Mouse (Mus musculus) macrophage (primary cell): Measurements from ENCODE around the gene Ddx27. TPM values are rescaled to one million over a fixed set of nuclear protein-coding genes. Genes with fewer than 3 reads are reported as not detected.
A peak's percentile ranks its signal among the peaks of the same experiment; 100 is the strongest.

Source experiments
- H3K27ac ChIP-seq: fragments of 350-480 bp; formaldehyde crosslinking; 2 replicates; pipeline ENCODE4 v1.9.0; 2021
- H3K36me3 ChIP-seq: fragments of 350-480 bp; formaldehyde crosslinking; 2 replicates; pipeline ENCODE4 v1.9.0; 2021; ENCODE audit errors: inconsistent target
- H3K4me3 ChIP-seq: fragments of 350-480 bp; formaldehyde crosslinking; 2 replicates; pipeline ENCODE4 v1.9.0; 2021; ENCODE audit errors: inconsistent target
- H3K79me2 ChIP-seq: fragments of 350-480 bp; formaldehyde crosslinking; 2 replicates; pipeline ENCODE4 v1.9.0; 2021; ENCODE audit errors: inconsistent target
- WGBS: methylation state at CpG from one replicate; pipeline ENCODE4 v1.1.7; 2026; ENCODE audit warnings: inconsistent platforms; ENCODE audit not compliant: missing documents; 5-methylcytosine and 5-hydroxymethylcytosine counted together
- polyA plus RNA-seq: library from polyadenylated mRNA; stranded (reverse); fragments of 250-400 nt; gene quantifications from 3 replicates; pipeline ENCODE4 v1.2.4, GENCODE M21; 2018; ENCODE audit warnings: inconsistent platforms

The Ddx27 gene
- polyA plus RNA-seq, 1 experiment from 2014 or later, result 33.2 TPM

DNA sequence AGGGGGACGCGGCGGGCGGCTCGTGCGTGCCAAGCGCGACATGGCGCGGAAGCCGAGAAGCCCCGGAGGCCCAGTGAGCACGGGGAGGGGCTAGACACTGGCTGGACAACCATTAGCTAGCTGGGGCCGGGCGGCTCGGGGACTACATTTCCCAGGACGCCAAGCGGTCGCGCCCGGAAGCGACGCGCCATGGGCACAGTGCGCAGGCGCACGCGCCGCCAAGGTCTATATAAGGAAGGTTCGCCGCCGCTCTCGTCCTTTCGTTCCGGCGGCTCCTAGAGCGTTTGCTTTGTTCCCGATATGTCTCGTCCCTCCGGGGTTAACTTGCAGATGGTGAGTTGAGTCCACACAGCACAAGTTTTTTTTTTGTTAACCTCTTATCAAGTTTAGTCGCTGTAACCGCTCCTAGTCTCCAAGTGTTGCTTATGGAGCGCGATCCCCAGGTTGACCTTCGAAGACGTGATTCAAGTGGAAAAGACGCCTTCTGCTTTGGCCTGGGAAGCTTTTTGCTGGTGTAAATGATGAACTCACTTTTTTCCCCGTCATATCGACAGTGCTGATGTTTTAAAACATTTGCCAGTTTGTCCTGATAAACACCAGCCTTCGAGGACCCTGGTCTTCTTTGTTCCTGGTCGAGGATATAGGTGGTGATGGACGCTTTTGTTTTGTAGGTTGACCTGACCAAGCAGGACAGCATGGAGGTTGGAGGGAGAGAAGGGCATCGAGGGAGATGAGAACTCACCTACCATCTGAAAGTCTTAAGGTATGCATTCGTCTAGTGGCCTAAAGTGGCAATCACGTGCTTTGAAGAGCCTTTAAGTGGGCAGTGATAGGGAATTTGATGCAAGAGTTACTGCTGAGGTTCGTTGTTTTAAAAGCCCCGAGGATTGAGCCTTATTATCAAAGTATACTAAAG lies 48.2 kb downstream of the Ddx27 start, which contains the start of gene Znfx1:
TSS of gene Znfx1 (minus strand) at position 51 of the 916 bp plus-strand sequence.
- Histone ChIP-seq H3K27ac (peak within 1 kb of the TSS; percentile 95), H3K36me3 (peaks cover 14% of the 10 kb centered on the region), H3K79me2 (peaks cover 59% of the 10 kb centered on the region), H3K4me3 (peak within 1 kb of the TSS; percentile 86)
- WGBS, result under 1% methylated on average over 52 of the region's 57 CpGs

DNA sequence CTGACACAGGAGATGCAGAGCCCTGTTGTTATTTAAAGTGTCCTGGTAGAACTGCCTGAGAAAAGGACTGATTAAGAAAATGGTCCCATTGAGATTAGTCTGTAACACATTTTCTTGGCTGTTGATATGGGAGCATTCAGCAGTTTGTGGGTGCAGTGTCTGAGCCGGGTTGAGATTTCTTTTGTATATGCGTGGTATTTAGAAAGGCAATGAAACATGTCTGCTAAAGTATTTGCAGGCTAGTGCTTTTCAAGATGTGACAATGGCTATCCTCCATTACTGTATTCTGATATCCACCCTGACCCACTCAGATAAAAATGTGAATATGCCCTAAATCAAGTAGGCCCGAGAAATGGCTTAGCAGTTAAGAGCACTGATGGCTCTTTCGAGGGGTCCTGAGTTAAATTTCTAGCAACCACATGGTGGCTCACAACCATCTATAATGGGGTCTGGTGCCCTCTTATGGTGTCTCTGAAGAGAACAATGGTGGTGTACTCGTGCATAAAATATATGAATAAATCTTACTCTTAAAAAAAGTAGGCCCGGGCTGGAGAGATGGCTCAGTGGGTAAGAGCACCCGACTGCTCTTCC lies 49.0 kb downstream of the Ddx27 start:
- Histone ChIP-seq H3K27ac (peak overlapping the region; percentile 69), H3K79me2 (peaks cover 53% of the 10 kb centered on the region), H3K36me3 (peaks cover 14% of the 10 kb centered on the region), H3K4me3 (peak overlapping the region; percentile 69)
- 8% methylated on average over 6 of the region's 7 CpGs for WGBS

DNA sequence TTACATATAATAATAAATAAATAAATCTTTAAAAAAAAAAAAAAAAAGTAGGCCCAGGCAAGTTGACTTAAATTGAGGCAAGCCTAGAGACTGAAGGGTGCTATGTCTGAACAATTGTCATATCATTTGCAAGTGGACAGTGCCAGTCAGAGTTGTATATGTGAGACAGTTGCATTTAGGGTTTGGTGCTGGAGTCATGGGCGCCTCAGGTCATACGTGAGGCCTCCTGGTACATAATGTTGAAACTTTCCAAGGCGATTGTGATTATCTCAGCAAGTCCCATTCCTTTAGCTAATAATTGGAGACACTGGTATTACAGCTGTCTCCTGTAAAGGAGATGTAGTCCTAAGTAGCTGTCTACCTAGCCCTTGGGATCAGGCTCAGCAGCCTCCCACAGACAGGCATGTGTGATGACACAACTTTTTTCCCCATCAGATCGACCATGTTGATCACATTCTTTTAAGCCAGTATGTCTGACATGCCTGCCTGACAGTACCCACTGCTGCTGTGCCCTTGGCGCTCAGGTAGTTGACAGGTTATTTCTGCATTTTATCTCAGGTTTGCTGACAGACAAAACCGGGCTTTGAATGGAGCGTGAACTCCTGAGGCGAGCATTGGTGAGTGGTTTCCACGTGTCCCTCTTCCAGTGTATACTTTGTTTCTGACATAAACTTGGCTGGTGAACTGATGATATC lies 49.8 kb downstream of the Ddx27 start:
- Histone ChIP-seq H3K4me3 (peak overlapping the region; percentile 69), H3K36me3 (peaks cover 14% of the 10 kb centered on the region), H3K27ac (no peak overlapping the region), H3K79me2 (peaks cover 45% of the 10 kb centered on the region)
- 67% methylated on average over 9 of the region's 9 CpGs for WGBS

GRCm38 (mm10) chr2:167066031-167066430 lies 51.0 kb downstream of the Ddx27 start:
- H3K27ac ChIP-seq, result no peak overlapping the region
- peaks cover 32% of the 10 kb centered on the region for H3K79me2 ChIP-seq
- H3K36me3 ChIP-seq, result peaks cover 14% of the 10 kb centered on the region
- H3K4me3 ChIP-seq, result no peak overlapping the region
- 83% methylated on average over 1 of the region's 1 CpGs for WGBS

DNA sequence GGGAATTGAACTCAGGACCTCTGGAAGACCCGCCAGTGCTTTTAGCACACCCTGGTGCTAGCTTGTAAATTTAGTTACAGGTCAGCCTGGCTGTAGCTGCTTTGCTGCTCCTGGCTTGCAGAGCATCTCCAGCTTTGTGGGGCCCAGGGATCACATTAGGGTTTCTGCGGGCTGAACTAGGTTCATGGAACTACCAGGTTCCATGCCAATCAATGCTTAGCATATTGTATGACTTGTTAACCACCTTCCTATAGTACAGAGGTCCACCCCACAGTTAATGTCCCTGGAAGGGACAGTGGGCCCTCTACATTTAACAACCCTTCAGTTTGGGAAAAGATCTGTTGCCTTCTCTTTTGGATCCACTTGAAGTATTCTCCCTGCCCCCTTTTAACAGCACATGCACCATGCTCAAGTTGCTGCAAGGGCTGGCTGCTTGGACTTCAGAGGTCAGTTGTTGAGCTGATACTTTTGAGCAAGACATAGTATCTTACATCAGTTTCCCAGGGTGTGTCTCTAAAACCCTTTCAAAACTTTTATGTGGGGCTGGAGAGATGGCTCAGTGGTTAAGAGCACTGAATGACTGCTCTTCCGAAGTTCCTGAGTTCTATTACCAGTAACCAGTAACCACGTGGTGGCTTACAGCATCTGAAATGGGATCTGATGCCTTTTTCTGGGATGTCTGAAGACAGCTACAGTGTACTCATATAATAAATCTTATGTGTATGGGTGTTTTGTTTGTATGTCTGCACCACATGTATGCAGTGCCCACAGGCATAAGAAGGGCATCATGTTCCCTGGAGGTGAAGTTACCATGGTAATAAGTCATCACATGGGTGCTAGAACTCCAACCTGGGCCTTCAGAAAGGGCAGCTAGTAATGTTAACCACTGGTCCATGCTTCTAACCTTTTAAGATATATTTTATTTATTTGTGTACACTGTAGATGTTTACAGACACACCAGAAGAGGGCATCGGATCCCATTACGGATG lies 51.8 kb downstream of the Ddx27 start:
- Histone ChIP-seq H3K79me2 (peaks cover 24% of the 10 kb centered on the region), H3K36me3 (peaks cover 14% of the 10 kb centered on the region), H3K27ac (no peak overlapping the region), H3K4me3 (no peak overlapping the region)
- WGBS, result 65% methylated on average over 6 of the region's 6 CpGs

GRCm38 (mm10) chr2:167067575-167067974 lies 52.6 kb downstream of the Ddx27 start:
- H3K36me3 ChIP-seq, result peaks cover 14% of the 10 kb centered on the region
- H3K79me2 ChIP-seq, result peaks cover 19% of the 10 kb centered on the region
- no peak overlapping the region for H3K4me3 ChIP-seq
- no peak overlapping the region for H3K27ac ChIP-seq
- WGBS, result 35% methylated on average over 6 of the region's 6 CpGs

DNA sequence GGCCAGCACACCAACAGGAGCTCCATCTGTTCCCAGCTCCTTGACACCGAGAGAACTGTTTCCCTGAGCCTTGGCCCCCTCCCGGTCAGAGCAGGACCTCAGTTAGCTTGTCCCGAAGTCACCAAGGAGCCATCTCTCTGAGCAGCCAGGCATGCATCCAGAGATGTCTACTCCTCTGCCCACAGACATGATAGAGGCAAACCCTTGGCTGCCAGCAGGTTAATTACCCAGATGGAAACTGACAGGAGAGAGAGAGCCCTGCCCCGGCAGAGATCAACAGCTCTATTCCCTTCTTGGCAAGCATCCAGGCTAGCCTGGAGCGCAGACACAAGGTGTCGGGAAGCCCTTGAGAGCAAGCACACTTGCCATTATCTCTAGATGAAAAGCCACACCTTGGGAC lies 55.3 kb downstream of the Ddx27 start:
- Histone ChIP-seq H3K36me3 (peaks cover 7% of the 10 kb centered on the region), H3K79me2 (no peaks in the 10 kb centered on the region), H3K4me3 (no peak overlapping the region), H3K27ac (no peak overlapping the region)
- WGBS, result 86% methylated on average over 6 of the region's 6 CpGs

DNA sequence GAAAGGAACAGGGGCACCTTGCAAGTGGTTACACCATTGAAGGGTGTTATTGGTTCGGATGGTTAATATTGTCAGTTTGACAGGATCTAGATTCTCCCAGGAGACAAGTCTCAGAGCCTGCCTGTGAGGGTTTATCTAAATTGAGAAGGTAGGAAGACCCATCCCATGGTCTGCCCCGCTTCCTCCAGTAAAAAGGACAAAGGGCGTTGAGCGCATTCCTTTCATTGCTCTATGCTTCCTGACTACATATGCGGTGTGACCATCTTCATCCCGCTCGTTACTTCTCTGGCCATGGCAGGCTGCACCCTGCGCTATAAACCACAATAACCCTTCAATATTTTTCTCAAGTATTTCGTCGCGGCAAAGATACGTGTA lies 56.3 kb downstream of the Ddx27 start:
- Histone ChIP-seq H3K27ac (no peak overlapping the region), H3K4me3 (peak overlapping the region; percentile 38), H3K36me3 (no peaks in the 10 kb centered on the region), H3K79me2 (no peaks in the 10 kb centered on the region)
- WGBS, result 21% methylated on average over 12 of the region's 12 CpGs

- no peaks in the 10 kb centered on the region for H3K79me2 ChIP-seq
- H3K27ac ChIP-seq, result no peak overlapping the region
- 7% methylated on average over 22 of the region's 22 CpGs for WGBS
- no peaks in the 10 kb centered on the region for H3K36me3 ChIP-seq
- H3K4me3 ChIP-seq, result peak overlapping the region; percentile 38
These were observed 56.9 kb downstream of the Ddx27 start for GRCm38 (mm10) chr2:167071641-167072601.

DNA sequence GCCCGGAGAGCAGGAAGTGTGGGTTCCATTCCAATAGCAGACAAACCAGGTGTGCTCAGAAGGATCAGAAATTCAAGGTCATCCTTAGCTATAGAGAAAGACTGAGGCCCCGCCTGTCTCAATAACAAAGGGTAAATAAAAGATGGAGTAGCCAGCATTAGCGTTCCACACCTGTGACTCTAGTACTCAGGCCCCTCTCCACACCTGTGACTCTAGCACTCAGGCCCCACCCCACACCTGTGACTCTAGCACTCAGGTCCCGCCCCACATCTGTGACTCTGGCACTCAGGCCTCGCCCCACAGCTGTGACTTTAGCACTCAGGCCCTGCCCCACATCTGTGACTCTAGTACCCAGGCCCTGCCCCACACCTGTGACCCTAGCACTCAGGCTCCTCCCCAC lies 59.6 kb downstream of the Ddx27 start:
- no peak overlapping the region for H3K4me3 ChIP-seq
- H3K79me2 ChIP-seq, result no peaks in the 10 kb centered on the region
- H3K36me3 ChIP-seq, result no peaks in the 10 kb centered on the region
- no peak overlapping the region for H3K27ac ChIP-seq
- WGBS, result 80% methylated on average over 5 of the region's 5 CpGs

DNA sequence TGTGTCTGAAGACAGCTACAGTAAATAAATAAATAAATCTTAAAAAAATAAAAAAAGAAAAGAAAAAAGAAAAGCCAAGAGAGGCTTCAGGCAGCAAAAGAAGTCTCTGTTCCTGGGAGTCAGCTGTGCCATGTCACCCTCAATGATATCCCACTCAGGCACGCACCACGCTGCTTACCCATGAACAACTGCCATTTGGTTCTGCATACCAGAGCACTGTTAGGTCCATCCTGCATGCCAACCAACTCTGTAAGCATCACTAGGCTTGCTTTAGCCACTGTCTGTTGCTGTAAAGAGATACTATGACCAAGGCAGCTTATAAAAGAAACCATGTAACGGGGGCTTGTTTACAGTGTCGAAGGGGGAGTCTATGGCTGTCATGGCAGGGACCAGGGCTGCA lies 61.4 kb downstream of the Ddx27 start:
- Histone ChIP-seq H3K4me3 (no peak overlapping the region), H3K79me2 (no peaks in the 10 kb centered on the region), H3K36me3 (no peaks in the 10 kb centered on the region), H3K27ac (no peak overlapping the region)
- WGBS, result 89% methylated on average over 4 of the region's 4 CpGs

- Histone ChIP-seq H3K36me3 (no peaks in the 10 kb centered on the region), H3K27ac (no peak overlapping the region), H3K79me2 (no peaks in the 10 kb centered on the region), H3K4me3 (no peak overlapping the region)
- WGBS, result 85% methylated on average over 2 of the region's 2 CpGs
These were observed 61.8 kb downstream of the Ddx27 start for GRCm38 (mm10) chr2:167076759-167077158.
